Mouse (Mus musculus) liver, embryonic 14.5 days (tissue): Measurements from ENCODE around the gene Hist1h4c.

Source experiments
- CTCF ChIP-seq: IDR thresholded peaks from 2 replicates; pipeline ENCODE4 v1.5.1; 2016; ENCODE audit warnings: antibody characterized with exemption, low read depth, control low read depth
- EP300 ChIP-seq: IDR thresholded peaks from 2 replicates; pipeline ENCODE4 v1.6.1; 2016; ENCODE audit warnings: antibody characterized with exemption, low read depth

DNA sequence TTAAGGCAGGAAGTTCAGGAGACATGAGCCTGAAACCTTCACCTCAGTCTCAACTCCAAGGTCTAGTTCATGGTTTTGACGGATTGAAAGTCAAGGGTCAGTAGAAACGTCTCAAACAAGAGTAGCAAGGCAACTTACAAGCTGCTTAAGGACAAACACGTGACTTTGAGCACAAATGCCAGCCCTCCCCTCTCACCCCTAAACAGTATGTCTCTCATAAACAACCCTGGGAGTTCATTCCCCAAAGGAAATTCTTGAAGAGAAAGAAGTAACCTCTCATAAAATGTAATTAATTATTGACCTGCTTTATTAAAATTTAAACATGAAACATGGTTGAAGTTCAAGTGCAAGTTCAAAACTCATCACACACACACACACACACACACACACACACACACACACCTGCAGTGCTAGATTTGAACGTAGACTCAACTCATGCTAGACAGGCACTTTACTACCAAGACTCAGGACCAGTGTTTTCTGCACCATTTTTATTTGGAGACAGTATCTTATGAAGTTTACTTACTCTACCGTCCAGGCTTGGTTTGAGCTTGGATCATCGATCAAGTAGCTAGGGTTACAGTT is 4.3 kb downstream of the Hist1h4c start:
- TF ChIP-seq EP300 (no peak), CTCF (no peak)
